Mouse (Mus musculus) testis, postnatal 10 days (tissue): Measurements from ENCODE around the gene Arv1.

Experiments used
- DNase-seq: peaks from one replicate; pipeline ENCODE4 v3.0.0; 2021; ENCODE audit warnings: low spot score

Arv1 gene

GRCm38 (mm10) chr8:124724301-124724700, 2.4 kb downstream of the Arv1 start:
- DNase-seq, result no peak

GRCm38 (mm10) chr8:124732828-124733227, 10.9 kb downstream of the Arv1 start:
- no peak for DNase-seq

GRCm38 (mm10) chr8:124735371-124735911, 13.5 kb downstream of the Arv1 start:
- no peak for DNase-seq

GRCm38 (mm10) chr8:124739268-124739667, 17.3 kb downstream of the Arv1 start:
- no peak for DNase-seq

- DNase-seq, result no peak
Measured at GRCm38 (mm10) chr8:124746661-124747060, 24.7 kb downstream of the Arv1 start.

- DNase-seq, result peak; percentile 53
Measured at GRCm38 (mm10) chr8:124751191-124751590, 29.3 kb downstream of the Arv1 start.

GRCm38 (mm10) chr8:124751709-124752173, 29.8 kb downstream of the Arv1 start, which contains the start of gene Fam89a:
TSS of gene Fam89a (minus strand) at chr8:124751832.
- peak; percentile 71 for DNase-seq

GRCm38 (mm10) chr8:124752325-124752862, 30.5 kb downstream of the Arv1 start:
- no peak for DNase-seq

GRCm38 (mm10) chr8:124754101-124754791, 32.3 kb downstream of the Arv1 start:
- DNase-seq, result no peak

- DNase-seq, result no peak
Measured at GRCm38 (mm10) chr8:124754792-124755190, 32.9 kb downstream of the Arv1 start.

GRCm38 (mm10) chr8:124755481-124755880, 33.5 kb downstream of the Arv1 start:
- no peak for DNase-seq

GRCm38 (mm10) chr8:124756153-124756552, 34.2 kb downstream of the Arv1 start:
- no peak for DNase-seq

- no peak for DNase-seq
Measured at GRCm38 (mm10) chr8:124756601-124757000, 34.7 kb downstream of the Arv1 start.

- DNase-seq, result peak; percentile 67
Measured at GRCm38 (mm10) chr8:124758544-124758943, 36.6 kb downstream of the Arv1 start.

- DNase-seq, result no peak
Measured at GRCm38 (mm10) chr8:124763061-124763460, 41.1 kb downstream of the Arv1 start.

GRCm38 (mm10) chr8:124772389-124772788, 50.5 kb downstream of the Arv1 start:
- DNase-seq, result no peak

- peak; percentile 83 for DNase-seq
Measured at GRCm38 (mm10) chr8:124775695-124776094, 53.8 kb downstream of the Arv1 start.

- DNase-seq, result no peak
Measured at GRCm38 (mm10) chr8:124780236-124780635, 58.3 kb downstream of the Arv1 start.

GRCm38 (mm10) chr8:124782431-124782830, 60.5 kb downstream of the Arv1 start:
- DNase-seq, result no peak

GRCm38 (mm10) chr8:124783228-124783627, 61.3 kb downstream of the Arv1 start:
- DNase-seq, result no peak
